Mouse (Mus musculus) E14TG2a.4 (cell line): ENCODE results near the gene Dhrs13.

ENCODE experiments used
- H3K27me3 ChIP-seq: 2 replicates; pipeline ENCODE4 v1.6.1; 2014; ENCODE audit warnings: low read length, control low read depth; ENCODE audit not compliant: insufficient read depth
- H3K36me3 ChIP-seq: 2 replicates; pipeline ENCODE4 v1.6.1; 2014; ENCODE audit warnings: low read length, control low read depth; ENCODE audit not compliant: insufficient read depth
- H3K4me1 ChIP-seq: replicated peaks from 2 replicates; pipeline ENCODE4 v1.6.1; 2014; ENCODE audit warnings: low read depth, low read length, control low read depth
- H3K4me3 ChIP-seq: replicated peaks from 2 replicates; pipeline ENCODE4 v1.5.1; 2014; ENCODE audit warnings: mild to moderate bottlenecking, low read length
- H3K9me3 ChIP-seq: 2 replicates; pipeline ENCODE4 v1.6.1; 2014; ENCODE audit warnings: low read length, control low read depth
- CTCF ChIP-seq: conservative IDR thresholded peaks from 2 replicates; pipeline ENCODE4 v1.5.1; 2014; ENCODE audit warnings: low read length
- NANOG ChIP-seq: IDR thresholded peaks from 2 replicates; pipeline ENCODE4 v1.6.1; 2014; ENCODE audit warnings: borderline replicate concordance, low read length, mixed read lengths
- POU5F1 ChIP-seq: IDR thresholded peaks from 2 replicates; pipeline ENCODE4 v1.6.1; 2014; ENCODE audit warnings: low read length, borderline replicate concordance

Gene Dhrs13

GRCm38 (mm10) chr11:78031947-78032808, at the start of gene Dhrs13:
Dhrs13 (plus strand) TSS chr11:78032280.
- Histone ChIP-seq H3K27me3 (peaks cover 3% of the 10 kb centered on the region; the same call in 1 of the 2 replicates), H3K4me1 (peaks cover 80% of the 10 kb centered on the region), H3K36me3 (peaks cover 70% of the 10 kb centered on the region), H3K9me3 (no peaks in the 10 kb centered on the region), H3K4me3 (peak within 1 kb of the TSS; percentile 86)
- TF ChIP-seq POU5F1 (no peak), CTCF (0 out of 2 replicates have a peak, but pooled peaks have one; percentile 20), NANOG (no peak)

DNA sequence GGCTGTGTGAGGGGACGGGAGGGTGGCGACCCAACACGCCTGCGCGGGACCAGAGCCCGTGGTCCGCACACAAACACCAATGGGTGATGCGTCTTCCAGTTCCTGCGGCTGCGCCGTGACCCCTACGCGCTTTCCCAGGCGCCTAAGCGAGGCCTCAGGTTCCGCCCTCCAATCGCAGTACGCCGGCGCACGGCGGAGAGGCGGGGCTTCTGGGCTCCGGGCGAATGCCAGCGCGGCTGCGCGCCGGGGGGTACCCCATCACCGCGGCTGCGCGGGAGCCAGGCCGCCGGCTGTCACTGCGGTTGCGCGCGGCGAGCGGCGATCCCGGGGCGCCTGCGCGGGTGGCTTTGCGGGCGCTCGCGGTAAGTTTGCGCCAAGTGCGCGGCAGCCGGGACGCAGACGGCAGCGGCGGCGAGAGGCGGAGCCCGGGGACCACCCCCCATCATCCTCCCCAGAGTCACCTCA, 49.6 kb upstream of the Dhrs13 start, which contains the start of gene Phf12:
TSS of gene Phf12 (plus strand) at position 314 of the 465 bp plus-strand sequence.
- TF ChIP-seq CTCF (no peak), NANOG (no peak), POU5F1 (no peak)
- no peaks in the 10 kb centered on the region for H3K9me3 ChIP-seq
- peaks cover 44% of the 10 kb centered on the region for H3K4me1 ChIP-seq
- H3K36me3 ChIP-seq = peaks cover 18% of the 10 kb centered on the region
- peak within 1 kb of the TSS; percentile 97 for H3K4me3 ChIP-seq
- peaks cover 17% of the 10 kb centered on the region for H3K27me3 ChIP-seq

DNA sequence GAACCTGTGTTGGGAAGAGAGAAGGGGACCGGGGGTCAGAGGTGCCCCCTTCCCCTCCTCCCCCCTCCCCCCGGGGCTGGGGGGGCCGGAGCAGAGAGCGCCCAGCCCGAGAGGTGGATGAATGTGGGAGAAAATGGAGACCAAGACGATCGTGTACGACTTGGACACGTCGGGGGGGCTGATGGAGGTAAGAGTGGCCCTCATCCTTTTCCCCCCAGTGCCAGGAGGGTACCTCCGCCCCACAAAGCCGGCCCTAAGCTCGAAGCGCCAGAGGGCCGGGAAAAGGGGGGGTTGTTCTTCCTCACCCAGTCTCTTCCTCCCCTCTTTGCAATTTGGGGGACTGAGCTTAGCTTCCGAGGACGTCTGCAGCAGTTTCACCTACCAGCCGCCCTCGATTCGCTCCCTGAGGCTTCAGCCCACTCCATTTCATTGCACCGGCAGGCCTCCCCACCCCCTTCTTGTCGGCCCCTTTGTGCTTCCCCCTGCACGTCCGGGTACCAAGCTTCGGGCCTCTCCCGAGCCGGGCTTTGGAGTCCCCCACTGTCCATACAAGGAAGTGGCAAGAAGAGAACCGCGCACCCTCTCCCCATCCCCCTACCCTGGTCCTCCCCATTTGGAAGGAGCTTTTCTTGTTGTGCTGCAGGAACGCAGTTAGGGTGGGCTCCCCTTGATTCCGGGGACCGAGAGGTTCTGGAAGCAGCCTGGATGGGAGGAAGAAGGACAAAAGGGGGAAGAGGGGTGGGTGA, 48.7 kb upstream of the Dhrs13 start:
- no peak for TF ChIP-seq POU5F1
- TF ChIP-seq NANOG = no peak
- TF ChIP-seq CTCF = no peak
- H3K36me3 ChIP-seq = peaks cover 27% of the 10 kb centered on the region
- H3K27me3 ChIP-seq = peaks cover 8% of the 10 kb centered on the region
- no peaks in the 10 kb centered on the region for H3K9me3 ChIP-seq
- peaks cover 48% of the 10 kb centered on the region for H3K4me1 ChIP-seq
- peak overlapping the region; percentile 97 for H3K4me3 ChIP-seq

DNA sequence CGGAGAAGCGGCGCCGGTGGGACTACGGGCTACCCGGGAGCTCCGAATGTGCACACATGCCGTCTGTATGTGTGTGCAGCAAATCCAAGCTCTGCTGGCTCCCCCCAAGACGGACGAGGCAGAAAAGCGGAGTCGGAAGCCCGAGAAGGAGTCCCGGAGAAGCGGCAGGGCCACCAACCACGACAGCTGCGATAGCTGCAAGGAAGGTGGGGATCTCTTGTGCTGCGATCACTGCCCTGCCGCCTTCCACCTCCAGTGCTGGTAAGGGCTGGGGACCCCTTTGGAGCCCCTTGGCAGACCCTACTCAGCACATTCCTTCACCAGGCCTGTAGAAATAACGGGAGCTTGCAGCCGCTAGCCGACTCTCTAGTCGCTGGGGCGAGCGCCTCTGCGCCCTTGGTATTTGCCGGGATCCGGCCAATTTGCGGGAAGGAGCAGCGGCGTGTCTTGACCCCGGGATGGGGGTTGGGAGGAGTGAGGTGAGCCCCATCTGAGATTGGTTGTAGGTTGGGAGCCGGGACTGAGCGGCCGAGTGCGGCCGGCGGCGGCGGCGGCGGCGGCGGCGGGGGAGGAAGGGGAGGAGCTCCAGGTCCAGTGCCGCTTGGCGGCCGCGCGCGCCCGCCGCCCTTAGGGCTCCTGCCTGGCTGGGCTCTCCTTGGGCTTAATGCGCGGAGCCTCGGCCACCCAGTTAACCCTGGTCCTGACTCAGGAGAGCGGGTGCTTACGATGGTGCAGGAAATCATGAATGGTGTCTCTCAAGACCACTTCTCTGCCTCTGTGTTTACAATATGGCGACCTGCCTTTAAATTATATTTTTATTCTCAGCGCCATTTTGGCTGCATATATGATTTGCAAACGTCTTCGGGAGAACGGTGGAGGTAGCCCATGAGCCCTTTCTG, 47.9 kb upstream of the Dhrs13 start:
- peak overlapping the region; percentile 97 for H3K4me3 ChIP-seq
- peaks cover 2% of the 10 kb centered on the region; the same call in 1 of the 2 replicates for H3K27me3 ChIP-seq
- H3K36me3 ChIP-seq = peaks cover 35% of the 10 kb centered on the region
- H3K4me1 ChIP-seq = peaks cover 56% of the 10 kb centered on the region
- no peaks in the 10 kb centered on the region for H3K9me3 ChIP-seq
- TF ChIP-seq POU5F1 (no peak), NANOG (no peak), CTCF (no peak)

- TF ChIP-seq POU5F1 (no peak), CTCF (no peak), NANOG (no peak)
- no peaks in the 10 kb centered on the region for H3K9me3 ChIP-seq
- no peaks in the 10 kb centered on the region for H3K27me3 ChIP-seq
- H3K4me1 ChIP-seq = peaks cover 61% of the 10 kb centered on the region
- peak overlapping the region; percentile 97 for H3K4me3 ChIP-seq
- H3K36me3 ChIP-seq = peaks cover 42% of the 10 kb centered on the region
Observed at GRCm38 (mm10) chr11:77984836-77985231, 47.2 kb upstream of the Dhrs13 start.

DNA sequence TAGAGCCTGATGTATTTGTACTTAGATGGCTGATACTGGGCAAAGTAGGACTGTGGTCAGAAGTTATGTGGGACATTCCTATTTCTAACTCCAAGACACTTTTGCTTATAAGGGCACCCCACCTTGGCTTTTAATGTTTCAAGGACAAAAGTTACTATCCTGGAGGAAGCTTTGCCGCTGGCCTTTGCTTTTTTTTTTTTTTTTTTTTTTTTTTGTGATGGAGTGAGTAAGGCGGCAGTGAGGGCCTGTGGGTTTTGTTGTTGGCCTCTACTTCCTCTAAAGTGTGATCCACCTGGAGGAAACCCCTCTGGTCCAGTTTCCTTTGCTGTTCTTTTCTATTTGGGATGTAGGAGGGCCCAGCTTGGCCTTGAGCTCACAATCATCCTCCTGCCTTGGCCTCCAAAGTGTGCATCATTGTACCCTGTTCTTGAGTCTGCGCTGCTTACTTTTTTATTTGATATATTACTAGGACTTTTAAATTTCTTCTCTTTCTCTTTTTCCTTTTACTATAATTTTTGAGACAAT, 46.5 kb upstream of the Dhrs13 start:
- Histone ChIP-seq H3K27me3 (no peaks in the 10 kb centered on the region), H3K4me3 (peak overlapping the region; percentile 97), H3K9me3 (no peaks in the 10 kb centered on the region), H3K36me3 (peaks cover 49% of the 10 kb centered on the region), H3K4me1 (peaks cover 65% of the 10 kb centered on the region)
- TF ChIP-seq NANOG (no peak), POU5F1 (no peak), CTCF (no peak)

DNA sequence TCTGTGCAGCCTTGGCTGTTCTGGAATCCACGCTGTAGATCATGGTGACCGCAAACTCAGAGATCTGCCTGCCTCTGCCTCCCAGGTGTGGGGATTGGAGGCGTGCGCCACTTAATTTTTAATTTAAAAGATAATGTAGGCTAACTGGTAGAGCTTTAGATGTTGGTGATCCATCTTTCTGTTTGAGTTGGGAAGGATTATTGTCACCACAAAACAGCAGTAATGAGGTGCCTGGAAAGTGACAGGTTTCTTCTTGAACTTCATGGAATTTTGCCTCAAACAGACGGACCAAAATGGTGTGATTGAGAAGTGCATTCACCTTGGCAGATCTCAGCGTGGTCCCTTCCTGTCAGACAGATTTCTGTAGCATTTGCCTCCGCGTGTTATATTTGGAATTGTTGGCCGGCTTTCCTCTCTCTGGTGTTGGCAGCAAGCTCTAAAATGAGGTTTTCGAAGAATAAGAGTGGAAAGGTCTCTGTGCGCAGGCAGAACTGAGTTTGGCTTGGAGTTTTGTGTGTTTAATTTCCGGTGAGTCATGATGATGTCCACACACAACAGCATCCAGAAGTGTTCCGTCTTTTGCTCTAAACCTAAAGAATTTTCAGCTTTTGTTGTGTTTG, 42.9 kb upstream of the Dhrs13 start:
- Histone ChIP-seq H3K9me3 (no peaks in the 10 kb centered on the region), H3K36me3 (peaks cover 83% of the 10 kb centered on the region), H3K27me3 (no peaks in the 10 kb centered on the region), H3K4me3 (no peak overlapping the region), H3K4me1 (peaks cover 61% of the 10 kb centered on the region)
- TF ChIP-seq POU5F1 (no peak), CTCF (no peak), NANOG (no peak)
